Mouse (Mus musculus): ENCODE data around the gene Dgcr8.

- TF ChIP-seq CTCF (IDR thresholded peaks at IDR 0.05; ENCODE audit: control insufficient read depth, insufficient read depth, low read length) (no peak), POLR2A (IDR thresholded peaks at IDR 0.05; ENCODE audit: borderline replicate concordance, control insufficient read depth, low read depth, low read length) (no peak)
These were observed 61.1 kb downstream of the Dgcr8 start for GRCm38 (mm10) chr16:18227897-18228422.
